Mouse (Mus musculus): ENCODE measurements around the gene Ltb.

GRCm38 (mm10) chr17:35243086-35243485, 48.8 kb downstream of the Ltb start:
- TF ChIP-seq CTCF (IDR thresholded peaks at IDR 0.05; ENCODE audit: borderline replicate concordance, insufficient read depth, low read depth, low read length) (no peak), POLR2A (IDR thresholded peaks at IDR 0.05; ENCODE audit: borderline replicate concordance, insufficient read depth, low read length) (no peak)
